Mouse (Mus musculus): Measurements from ENCODE around the gene Trrap. TPM values are rescaled to one million over a fixed set of nuclear protein-coding genes. Genes with fewer than 3 reads are reported as not detected.

Gene Trrap
- total and polyA plus RNA-seq, 3 experiments, result 44.1 to 91.6 (median 45.6) TPM

- Histone ChIP-seq H3K4me3 (ENCODE audit: control insufficient read depth in 1 of 2, insufficient read depth in 1 of 2, low read depth in 2 of 2, low read length in 2 of 2) (no peak overlapping the region), H3K36me3 (ENCODE audit: control insufficient read depth in 1 of 2, insufficient read depth in 2 of 2, low read length in 2 of 2) (no peaks in the 10 kb centered on the region), H3K9me3 (replicated peaks; ENCODE audit: insufficient read depth, low read length) (no peaks in the 10 kb centered on the region), H3K9ac (ENCODE audit: control insufficient read depth, low read depth, low read length, poor library complexity, severe bottlenecking) (no peak overlapping the region), H3K4me1 (ENCODE audit: control insufficient read depth in 1 of 2, insufficient read depth in 2 of 2, low read length in 2 of 2) (peaks cover 0 to 3% of the 10 kb centered on the region in 2 experiments; a peak in 2 of 4 replicates), H3K79me2 (ENCODE audit: control insufficient read depth, insufficient read depth, low read length, poor library complexity) (no peaks in the 10 kb centered on the region), H3K27me3 (ENCODE audit: control insufficient read depth in 1 of 2, insufficient read depth in 2 of 2, low read length in 2 of 2) (no peaks in the 10 kb centered on the region), H3K27ac (ENCODE audit: control insufficient read depth, low read depth, low read length) (no peak overlapping the region)
- TF ChIP-seq HCFC1 (IDR thresholded peaks at IDR 0.05; ENCODE audit: low read depth, low read length) (no peak), EP300 (IDR thresholded peaks at IDR 0.05; ENCODE audit: low read depth in 1 of 2, low read length in 2 of 2) (no peak), SIN3A (IDR thresholded peaks at IDR 0.05; ENCODE audit: low read length) (no peak), ZC3H11A (IDR thresholded peaks at IDR 0.05; ENCODE audit: low read depth, low read length) (no peak), RAD21 (IDR thresholded peaks at IDR 0.05; ENCODE audit: low read depth, low read length) (no peak), GABPA (IDR thresholded peaks at IDR 0.05; ENCODE audit: low read depth, low read length) (no peak), MAZ (IDR thresholded peaks at IDR 0.05; ENCODE audit: low read depth, low read length) (no peak), JUND (IDR thresholded peaks at IDR 0.05; ENCODE audit: low read depth, low read length) (no peak), E2F4 (IDR thresholded peaks at IDR 0.05; ENCODE audit: borderline replicate concordance, low read depth, low read length) (no peak), MEF2A (IDR thresholded peaks at IDR 0.05; ENCODE audit: extremely low read depth, insufficient replicate concordance, low read depth, low read length, poor library complexity, severe bottlenecking) (no peak), TCF12 (IDR thresholded peaks at IDR 0.05; ENCODE audit: low read depth, low read length) (no peak), CTCF (IDR thresholded peaks at IDR 0.05 in 2 of 3, conservative IDR thresholded peaks at IDR 0.05 in 1 of 3; ENCODE audit: control insufficient read depth in 1 of 3, insufficient read depth in 1 of 3, low read depth in 2 of 3, low read length in 3 of 3, poor library complexity in 1 of 3, severe bottlenecking in 1 of 3) (no peak), ETS1 (IDR thresholded peaks at IDR 0.05; ENCODE audit: low read depth, low read length) (no peak), CHD1 (IDR thresholded peaks at IDR 0.05; ENCODE audit: low read depth, low read length) (no peak)
- no peak for DNase-seq (ENCODE audit: low read depth, low spot score)
Measured at GRCm38 (mm10) chr5:144872326-144872725, 104.8 kb downstream of the Trrap start.

- H3K27me3 ChIP-seq (ENCODE audit: control insufficient read depth in 1 of 2, insufficient read depth in 2 of 2, low read length in 2 of 2), result no peaks in the 10 kb centered on the region
- H3K4me3 ChIP-seq (ENCODE audit: control insufficient read depth in 1 of 2, insufficient read depth in 1 of 2, low read depth in 2 of 2, low read length in 2 of 2), result no peak overlapping the region
- H3K27ac ChIP-seq (ENCODE audit: control insufficient read depth, low read depth, low read length), result no peak overlapping the region
- DNase-seq (ENCODE audit: low read depth, low spot score), result no peak
- H3K36me3 ChIP-seq (ENCODE audit: control insufficient read depth in 1 of 2, insufficient read depth in 2 of 2, low read length in 2 of 2), result no peaks in the 10 kb centered on the region
- H3K79me2 ChIP-seq (ENCODE audit: control insufficient read depth, insufficient read depth, low read length, poor library complexity), result no peaks in the 10 kb centered on the region
- peaks cover 0 to 3% of the 10 kb centered on the region in 2 experiments; a peak in 2 of 4 replicates for H3K4me1 ChIP-seq (ENCODE audit: control insufficient read depth in 1 of 2, insufficient read depth in 2 of 2, low read length in 2 of 2)
- TF ChIP-seq MAFK (IDR thresholded peaks at IDR 0.05; ENCODE audit: borderline replicate concordance, low read depth, low read length) (no peak), RCOR1 (IDR thresholded peaks at IDR 0.05; ENCODE audit: low read depth, low read length) (no peak), CHD2 (IDR thresholded peaks at IDR 0.05; ENCODE audit: low read length) (no peak)
- no peak overlapping the region for H3K9ac ChIP-seq (ENCODE audit: control insufficient read depth, low read depth, low read length, poor library complexity, severe bottlenecking)
- H3K9me3 ChIP-seq (replicated peaks; ENCODE audit: insufficient read depth, low read length), result no peaks in the 10 kb centered on the region
Measured at GRCm38 (mm10) chr5:144872867-144873266, 105.3 kb downstream of the Trrap start.
